Mouse (Mus musculus) embryonic fibroblast, embryonic 13.5 days (primary cell): ENCODE measurements around the gene Thoc3. TPM values are rescaled to one million over a fixed set of nuclear protein-coding genes. Genes with fewer than 3 reads are reported as not detected.
"Not testable (repeated sequence)": the region's sequence is repeated elsewhere in the genome, so short reads cannot be mapped to it uniquely, and the experiment has no call there.

Experiments
- H3K27ac ChIP-seq: 2 replicates; pipeline ENCODE4 v1.5.1; 2012; ENCODE audit warnings: low read length, control low read depth, inconsistent platforms; ENCODE audit not compliant: insufficient read depth
- H3K4me1 ChIP-seq: 2 replicates; pipeline ENCODE4 v1.6.1; 2011; ENCODE audit warnings: low read length; ENCODE audit not compliant: control insufficient read depth, insufficient read depth
- H3K4me3 ChIP-seq: 2 replicates; pipeline ENCODE4 v1.5.1; 2011; ENCODE audit warnings: mild to moderate bottlenecking, control low read depth, low read length; ENCODE audit not compliant: insufficient read depth
- CTCF ChIP-seq: IDR thresholded peaks from 2 replicates; pipeline ENCODE4 v1.5.1; 2011; ENCODE audit warnings: mild to moderate bottlenecking, control low read depth, low read length, moderate library complexity, borderline replicate concordance; ENCODE audit not compliant: insufficient read depth
- POLR2A ChIP-seq: IDR thresholded peaks from 2 replicates; pipeline ENCODE4 v1.6.1; 2011; ENCODE audit warnings: low read depth, mild to moderate bottlenecking, control low read depth, low read length, moderate library complexity
- polyA plus RNA-seq: library from polyadenylated mRNA; stranded (reverse); fragments of >200 nt; gene quantifications from 2 replicates; pipeline ENCODE4 v1.2.4, GENCODE M21; 2011; ENCODE audit warnings: low read depth; ENCODE audit not compliant: missing spikeins, insufficient read length

The Thoc3 gene
- 27.8 and 33.2 TPM in 2 replicates for polyA plus RNA-seq

GRCm38 (mm10) chr13:54468098-54469011 is at the start of gene Thoc3:
Thoc3 (minus strand) TSS chr13:54468849.
- Histone ChIP-seq H3K4me3 (peak within 1 kb of the TSS; percentile 97), H3K27ac (no peak within 1 kb of the TSS), H3K4me1 (no peaks in the 10 kb centered on the region)
- no peak for TF ChIP-seq CTCF
- peak; percentile 80 for TF ChIP-seq POLR2A

DNA sequence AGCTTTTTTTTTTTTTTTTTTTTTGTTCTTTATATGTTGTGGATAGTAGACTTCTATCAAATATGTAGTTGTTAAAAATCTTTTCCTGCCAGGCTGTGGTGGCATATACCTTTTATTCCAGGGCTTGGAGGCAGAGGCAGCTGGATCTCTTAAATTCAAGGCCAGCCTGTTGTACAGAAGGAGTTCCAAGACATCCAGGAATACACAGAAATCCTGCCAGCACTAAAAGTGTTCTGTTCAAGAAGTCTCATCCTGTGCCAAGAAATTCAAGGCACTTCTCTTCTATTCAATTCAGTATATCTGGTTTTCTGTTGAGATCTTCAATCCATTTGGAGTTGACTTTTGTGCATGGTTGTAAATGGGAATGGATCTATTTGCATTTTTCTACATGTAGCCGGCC is 37.3 kb upstream of the Thoc3 start:
- TF ChIP-seq CTCF = no peak
- no peak for TF ChIP-seq POLR2A
- Histone ChIP-seq H3K4me3 (no peak overlapping the region), H3K4me1 (peaks cover 2% of the 10 kb centered on the region; the same call in 1 of the 2 replicates), H3K27ac (no peak overlapping the region)

GRCm38 (mm10) chr13:54504611-54505260 is 36.1 kb upstream of the Thoc3 start:
- Histone ChIP-seq H3K4me3 (peak overlapping the region; percentile 83), H3K27ac (no peak overlapping the region), H3K4me1 (peaks cover 2% of the 10 kb centered on the region; the same call in 1 of the 2 replicates)
- TF ChIP-seq POLR2A = no peak
- TF ChIP-seq CTCF = no peak

- Histone ChIP-seq H3K4me3 (peak within 1 kb of the TSS; percentile 83), H3K4me1 (peaks cover 2% of the 10 kb centered on the region; the same call in 1 of the 2 replicates), H3K27ac (no peak within 1 kb of the TSS)
- TF ChIP-seq CTCF = no peak
- peak; percentile 94 for TF ChIP-seq POLR2A
These were observed 35.2 kb upstream of the Thoc3 start, which contains the start of gene Simc1 for GRCm38 (mm10) chr13:54503604-54504521. Simc1 (plus strand) TSS chr13:54503779.

GRCm38 (mm10) chr13:54503278-54503603 is 34.6 kb upstream of the Thoc3 start:
- TF ChIP-seq CTCF (no peak), POLR2A (no peak)
- Histone ChIP-seq H3K4me1 (peaks cover 2% of the 10 kb centered on the region; the same call in 1 of the 2 replicates), H3K27ac (no peak overlapping the region)

GRCm38 (mm10) chr13:54501957-54502690 is 33.5 kb upstream of the Thoc3 start:
- Histone ChIP-seq H3K4me3 (no peak overlapping the region), H3K27ac (no peak overlapping the region), H3K4me1 (peaks cover 2% of the 10 kb centered on the region; the same call in 1 of the 2 replicates)
- TF ChIP-seq POLR2A (no peak), CTCF (no peak)

More at GRCm38 (mm10) chr13:54503278-54503603, 34.6 kb upstream of the Thoc3 start:
- peak overlapping the region; percentile 41 for H3K4me3 ChIP-seq

DNA sequence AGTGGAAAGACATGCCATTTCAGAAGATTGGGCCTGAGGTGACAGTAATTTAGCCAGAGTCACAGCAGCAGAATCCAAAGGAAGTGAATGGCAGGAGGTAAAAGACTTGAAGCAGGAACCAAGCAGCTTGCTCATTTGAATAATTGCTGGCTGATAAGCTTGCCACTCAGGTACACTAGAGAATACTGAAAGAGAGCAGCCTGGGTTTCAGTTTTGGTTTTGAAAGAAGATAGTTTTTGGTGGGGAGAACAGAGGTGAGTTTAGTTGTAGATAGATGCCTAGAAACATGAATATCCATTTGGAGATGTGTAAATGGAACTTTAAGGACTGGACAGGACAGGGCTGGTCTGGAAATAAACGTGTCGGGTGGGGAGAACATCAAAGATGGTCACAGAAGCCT is 32.7 kb upstream of the Thoc3 start:
- Histone ChIP-seq H3K27ac (no peak overlapping the region), H3K4me1 (peaks cover 2% of the 10 kb centered on the region; the same call in 1 of the 2 replicates), H3K4me3 (no peak overlapping the region)
- TF ChIP-seq CTCF = no peak
- no peak for TF ChIP-seq POLR2A

DNA sequence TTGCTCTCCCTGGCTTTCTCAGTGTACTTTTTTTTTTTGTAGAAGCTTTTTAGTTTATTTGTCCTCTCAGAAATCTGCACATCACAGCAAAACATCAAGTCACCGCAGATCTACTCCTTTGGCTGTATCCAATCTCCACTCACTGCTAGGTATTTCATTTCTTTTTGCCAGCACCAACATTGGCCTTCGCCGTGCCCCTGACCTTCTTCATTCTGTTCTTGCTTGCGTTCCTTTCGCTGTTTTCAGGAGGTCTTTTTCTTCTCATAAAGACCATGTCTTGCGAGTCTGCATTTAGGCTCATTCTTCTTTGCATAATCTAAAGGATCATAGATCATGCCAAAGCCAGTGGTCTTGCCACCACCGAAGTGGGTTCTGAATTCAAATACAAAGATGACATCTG is 30.9 kb upstream of the Thoc3 start:
- H3K4me1 ChIP-seq, H3K4me3 ChIP-seq, H3K27ac ChIP-seq: not testable (repeated sequence)

GRCm38 (mm10) chr13:54491381-54491780 is 22.7 kb upstream of the Thoc3 start:
- H3K27ac ChIP-seq = no peak overlapping the region
- H3K4me3 ChIP-seq = no peak overlapping the region
- TF ChIP-seq POLR2A = no peak
- TF ChIP-seq CTCF = no peak
- no peaks in the 10 kb centered on the region for H3K4me1 ChIP-seq
